Mouse (Mus musculus) forebrain, embryonic 16.5 days (tissue): ENCODE results near the gene Slc15a1. TPM values are rescaled to one million over a fixed set of nuclear protein-coding genes. Genes with fewer than 3 reads are reported as not detected.

Source experiments
- ATAC-seq: fragments of 200-750 bp; cut with Nextera tagmentation; 2 replicates; pipeline ENCODE4 v1.8.0; 2017; ENCODE audit warnings: mild to moderate bottlenecking, moderate library complexity
- H3K27ac ChIP-seq: fragments of 300-500 bp; sonication (generic); 2 replicates; pipeline ENCODE4 v1.5.1; 2014; ENCODE audit warnings: low read length, control low read depth
- H3K27me3 ChIP-seq: fragments of 300-500 bp; sonication (generic); replicated peaks from 2 replicates; pipeline ENCODE4 v1.6.1; 2014; ENCODE audit warnings: low read length; ENCODE audit not compliant: control insufficient read depth, insufficient read depth
- H3K36me3 ChIP-seq: fragments of 300-500 bp; sonication (generic); 2 replicates; pipeline ENCODE4 v1.6.1; 2014; ENCODE audit not compliant: control insufficient read depth, insufficient read depth
- H3K4me1 ChIP-seq: fragments of 300-500 bp; sonication (generic); replicated peaks from 2 replicates; pipeline ENCODE4 v1.6.1; 2014; ENCODE audit warnings: low read length; ENCODE audit not compliant: control insufficient read depth, insufficient read depth
- H3K4me2 ChIP-seq: fragments of 300-500 bp; sonication (generic); 2 replicates; pipeline ENCODE4 v1.6.1; 2014; ENCODE audit warnings: mild to moderate bottlenecking, low read length, control low read depth
- H3K4me3 ChIP-seq: fragments of 300-500 bp; sonication (generic); replicated peaks from 2 replicates; pipeline ENCODE4 v1.5.1; 2014; ENCODE audit warnings: mild to moderate bottlenecking, low read length, control low read depth
- H3K9ac ChIP-seq: fragments of 300-500 bp; sonication (generic); replicated peaks from 2 replicates; pipeline ENCODE4 v1.6.1; 2014; ENCODE audit warnings: low read depth, low read length, control low read depth
- H3K9me3 ChIP-seq: fragments of 300-500 bp; sonication (generic); 2 replicates; pipeline ENCODE4 v1.6.1; 2016; ENCODE audit warnings: low read length; ENCODE audit not compliant: control insufficient read depth
- WGBS: fragments of 180-500 bp; shearing (Covaris S2); extraction: QIAGEN DNeasy Blood & Tissue Kit; methylation state at CpG from one replicate; pipeline ENCODE4 v1.1.7; 2014; 5-methylcytosine and 5-hydroxymethylcytosine counted together
- polyA plus RNA-seq: library from polyadenylated mRNA; unstranded; fragments of >200 nt; fragmentation: Nextera tagmentation; extraction: Ambion mirVana; gene quantifications from 2 replicates; pipeline ENCODE4 v1.2.1, GENCODE M21; 2015

The Slc15a1 gene
- polyA plus RNA-seq, result 0.17 TPM in 1 of 2 replicates, not detected in the other

DNA sequence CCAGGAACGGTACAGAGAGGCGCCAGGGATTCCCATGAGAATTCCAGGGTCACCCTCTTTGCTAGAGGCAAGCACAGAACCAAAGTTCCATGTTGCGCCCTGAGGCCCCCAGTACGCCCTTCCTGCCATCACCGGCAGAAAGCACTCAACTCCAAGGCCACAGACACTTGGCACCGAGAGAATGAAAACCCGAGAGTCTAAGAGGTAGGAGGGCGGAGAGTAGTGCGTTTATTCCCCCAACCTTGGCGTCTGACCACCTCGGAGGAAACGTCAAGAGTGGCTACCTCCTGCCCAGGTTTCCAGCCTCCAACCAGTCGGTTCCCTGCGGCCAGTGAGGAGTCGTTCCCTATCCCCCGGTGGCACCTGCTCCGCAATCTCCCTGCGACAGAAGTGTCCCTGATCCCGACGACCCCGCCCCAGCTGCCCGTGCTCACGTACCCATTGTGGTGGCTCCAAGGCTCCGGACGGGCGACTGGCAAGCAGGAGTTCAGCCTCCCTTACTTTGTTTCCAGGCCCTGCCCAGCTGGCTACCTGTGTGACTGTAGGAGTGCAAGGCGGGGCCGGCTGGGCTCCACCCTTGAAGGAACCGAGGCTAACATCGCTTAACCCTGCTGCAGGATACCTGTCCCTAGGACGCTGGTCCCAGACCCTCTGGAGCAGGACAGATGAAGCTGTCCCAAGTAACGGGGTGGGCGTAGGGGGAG, at the start of gene Slc15a1:
Gene Slc15a1, minus strand, starts transcription at position 472 of the 704 bp plus-strand sequence.
- Histone ChIP-seq H3K4me3 (no peak within 1 kb of the TSS), H3K4me1 (no peaks in the 10 kb centered on the region), H3K36me3 (no peaks in the 10 kb centered on the region), H3K27me3 (peaks cover 15% of the 10 kb centered on the region), H3K27ac (no peak within 1 kb of the TSS), H3K9ac (no peak within 1 kb of the TSS), H3K9me3 (no peaks in the 10 kb centered on the region), H3K4me2 (peak within 1 kb of the TSS; percentile 30; the same call in 1 of the 2 replicates)
- no peak for ATAC-seq
- WGBS, result 9% methylated on average over 33 of the region's 33 CpGs

DNA sequence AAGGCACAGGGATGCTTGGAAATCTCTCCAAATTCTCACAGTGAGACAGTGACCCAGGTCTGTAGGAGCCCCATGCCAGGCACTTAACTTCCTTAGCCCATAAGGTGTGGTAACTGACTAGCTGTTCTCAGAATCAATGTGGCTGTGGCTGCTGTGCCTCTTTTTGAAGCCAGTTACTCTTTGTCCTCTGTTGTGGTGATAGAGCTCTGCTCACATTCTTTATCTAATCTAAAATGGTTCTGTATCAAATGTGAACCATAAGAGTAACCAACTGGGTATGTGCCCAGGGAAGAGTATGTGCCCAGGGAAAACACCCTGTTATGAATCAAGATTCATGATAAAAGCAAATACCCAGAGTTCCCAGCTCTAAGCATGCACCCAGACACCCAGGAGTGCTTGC, 48.7 kb upstream of the Slc15a1 start:
- H3K27me3 ChIP-seq, result no peaks in the 10 kb centered on the region
- H3K4me2 ChIP-seq, result no peak overlapping the region
- H3K4me3 ChIP-seq, result no peak overlapping the region
- H3K36me3 ChIP-seq, result no peaks in the 10 kb centered on the region
- no peaks in the 10 kb centered on the region for H3K4me1 ChIP-seq
- H3K9ac ChIP-seq, result no peak overlapping the region
- no peak for ATAC-seq
- no peak overlapping the region for H3K27ac ChIP-seq
- no peaks in the 10 kb centered on the region for H3K9me3 ChIP-seq

DNA sequence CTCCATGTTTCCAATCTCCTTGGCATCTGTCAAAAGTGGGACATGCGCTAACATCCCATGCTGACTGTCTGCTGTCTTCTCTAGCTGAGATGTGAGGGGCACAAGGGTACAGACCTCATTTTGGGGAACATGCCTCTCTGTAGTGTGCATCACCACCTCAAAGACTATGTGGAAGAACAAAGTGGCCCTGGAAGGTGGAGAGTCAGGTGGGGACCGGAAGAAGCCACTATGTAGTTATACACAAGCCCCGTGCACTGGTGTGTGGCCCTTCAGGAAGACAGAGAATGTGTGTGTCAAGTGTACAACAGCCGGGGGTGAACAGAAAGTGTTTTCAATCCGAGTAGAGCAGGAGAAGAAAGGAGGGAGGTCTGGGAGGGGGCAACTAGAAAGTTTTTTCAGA, 47.5 kb upstream of the Slc15a1 start:
- no peaks in the 10 kb centered on the region for H3K9me3 ChIP-seq
- WGBS, result 84% methylated on average over 5 of the region's 5 CpGs

DNA sequence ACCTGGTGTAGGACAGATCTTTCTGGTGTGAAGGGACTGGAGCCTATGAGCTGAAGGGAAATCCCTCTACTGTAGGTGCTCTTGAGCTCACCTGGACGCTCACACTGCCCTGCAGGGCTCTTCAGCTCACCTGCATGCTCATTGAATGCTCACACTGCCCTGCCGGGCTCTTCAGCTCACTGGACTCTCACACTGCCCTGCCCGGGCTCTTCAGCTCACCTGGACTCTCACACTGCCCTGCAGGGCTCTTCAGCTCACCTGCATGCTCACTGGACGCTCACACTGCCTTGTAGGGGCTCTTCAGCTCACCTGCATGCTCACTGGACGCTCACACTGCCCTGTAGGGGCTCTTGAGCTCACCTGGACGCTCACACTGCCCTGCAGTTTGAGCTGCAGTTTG, 44.8 kb upstream of the Slc15a1 start:
- Histone ChIP-seq H3K27me3 (no peaks in the 10 kb centered on the region), H3K9ac (no peak overlapping the region), H3K9me3 (no peaks in the 10 kb centered on the region), H3K27ac (no peak overlapping the region), H3K4me3 (no peak overlapping the region), H3K4me2 (no peak overlapping the region), H3K4me1 (no peaks in the 10 kb centered on the region), H3K36me3 (no peaks in the 10 kb centered on the region)
- no peak for ATAC-seq
- WGBS, result 81% methylated on average over 6 of the region's 6 CpGs

More for the DNA sequence above, 47.5 kb upstream of the Slc15a1 start:
- H3K36me3 ChIP-seq, result no peaks in the 10 kb centered on the region
- H3K27me3 ChIP-seq, result no peaks in the 10 kb centered on the region
- H3K9ac ChIP-seq, result no peak overlapping the region
- H3K4me1 ChIP-seq, result no peaks in the 10 kb centered on the region
- no peak overlapping the region for H3K4me3 ChIP-seq
- no peak for ATAC-seq
- H3K27ac ChIP-seq, result no peak overlapping the region
- H3K4me2 ChIP-seq, result no peak overlapping the region

DNA sequence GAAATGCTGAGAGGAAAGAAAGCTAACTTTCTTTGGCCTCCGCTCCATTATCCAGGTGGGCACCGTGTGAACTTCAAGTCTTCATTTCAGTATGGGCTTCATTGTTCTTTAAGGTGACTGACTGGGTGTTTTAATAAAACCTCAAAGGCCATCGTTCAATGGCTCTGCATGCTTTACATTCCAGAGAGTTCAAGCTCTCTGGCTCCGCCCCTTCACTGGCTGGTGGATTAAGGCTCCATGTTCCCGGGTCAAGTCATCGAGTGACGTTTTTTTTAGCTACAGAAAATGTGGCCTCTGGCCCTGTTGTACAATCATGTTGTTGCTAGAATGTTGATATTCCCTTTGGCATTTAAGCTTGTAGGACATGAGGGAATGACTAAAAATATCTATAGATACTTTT, 42.7 kb upstream of the Slc15a1 start:
- WGBS, result 30% methylated on average over 7 of the region's 7 CpGs
- H3K4me2 ChIP-seq, result no peak overlapping the region
- H3K4me3 ChIP-seq, result no peak overlapping the region
- H3K9me3 ChIP-seq, result no peaks in the 10 kb centered on the region
- H3K27ac ChIP-seq, result no peak overlapping the region
- H3K36me3 ChIP-seq, result no peaks in the 10 kb centered on the region
- ATAC-seq, result no peak
- no peaks in the 10 kb centered on the region for H3K27me3 ChIP-seq
- no peaks in the 10 kb centered on the region for H3K4me1 ChIP-seq
- no peak overlapping the region for H3K9ac ChIP-seq

DNA sequence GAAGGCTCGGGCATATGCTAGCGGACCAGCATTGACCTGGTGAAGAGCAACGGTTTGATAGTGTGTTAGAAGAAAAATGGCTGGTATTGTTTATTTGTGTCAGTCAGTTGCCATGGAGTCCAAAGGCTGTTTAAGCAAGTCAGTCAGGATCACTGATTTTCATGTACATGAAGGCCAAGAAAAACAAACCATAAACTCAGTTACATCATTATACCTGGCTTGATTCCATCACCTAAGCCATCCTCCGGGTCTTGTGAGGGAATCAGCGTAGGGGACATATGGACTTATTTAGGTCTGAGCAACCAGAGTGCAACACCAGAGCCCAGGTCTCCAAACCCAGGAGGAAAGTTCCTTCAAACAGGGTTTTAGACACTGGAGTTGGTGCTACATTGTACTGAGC, 41.6 kb upstream of the Slc15a1 start:
- Histone ChIP-seq H3K27me3 (no peaks in the 10 kb centered on the region), H3K4me2 (no peak overlapping the region), H3K27ac (no peak overlapping the region), H3K9ac (no peak overlapping the region), H3K4me3 (no peak overlapping the region), H3K9me3 (no peaks in the 10 kb centered on the region), H3K4me1 (no peaks in the 10 kb centered on the region), H3K36me3 (no peaks in the 10 kb centered on the region)
- 92% methylated on average over 5 of the region's 5 CpGs for WGBS
- no peak for ATAC-seq

DNA sequence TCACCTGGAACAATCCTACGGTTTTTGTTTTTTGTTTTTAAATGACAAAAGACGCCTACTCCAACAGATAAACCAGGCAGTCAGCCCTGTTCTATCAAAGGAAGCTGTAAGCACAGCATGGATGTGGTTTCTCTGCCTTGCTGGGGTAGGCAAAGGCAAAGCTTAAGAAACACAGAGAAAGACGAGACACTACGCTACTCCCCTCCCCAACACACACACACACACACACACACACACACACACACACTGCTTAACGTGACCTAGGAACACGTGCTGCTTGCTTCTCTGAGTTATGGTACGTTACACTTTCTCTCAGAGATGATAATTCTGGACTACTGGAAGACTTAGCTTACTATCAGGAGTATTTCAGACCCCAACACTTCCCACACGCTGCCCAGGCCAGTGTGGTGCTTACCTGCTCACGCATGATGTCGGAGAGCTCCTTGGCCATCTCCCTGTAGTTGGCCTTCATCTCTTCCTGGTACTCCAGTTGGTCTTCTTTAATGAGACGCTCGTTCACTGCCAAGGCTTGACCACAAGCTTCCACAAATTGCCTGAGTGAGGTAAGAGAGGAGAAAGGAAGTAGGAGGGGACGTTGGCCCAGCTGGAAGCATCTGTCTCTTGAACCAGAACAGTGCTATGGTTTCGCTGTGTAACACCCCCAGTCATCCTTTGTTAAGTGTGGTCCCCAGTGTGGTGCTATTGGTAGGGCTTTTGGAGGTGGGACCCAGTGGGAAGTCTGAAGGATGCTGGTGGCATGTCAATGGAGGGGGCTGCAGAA, 40.7 kb upstream of the Slc15a1 start:
- H3K4me2 ChIP-seq, result no peak overlapping the region
- no peak overlapping the region for H3K4me3 ChIP-seq
- WGBS, result 87% methylated on average over 14 of the region's 14 CpGs
- no peaks in the 10 kb centered on the region for H3K9me3 ChIP-seq
- no peaks in the 10 kb centered on the region for H3K27me3 ChIP-seq
- H3K9ac ChIP-seq, result no peak overlapping the region
- no peak for ATAC-seq
- no peak overlapping the region for H3K27ac ChIP-seq
- no peaks in the 10 kb centered on the region for H3K36me3 ChIP-seq
- H3K4me1 ChIP-seq, result no peaks in the 10 kb centered on the region

DNA sequence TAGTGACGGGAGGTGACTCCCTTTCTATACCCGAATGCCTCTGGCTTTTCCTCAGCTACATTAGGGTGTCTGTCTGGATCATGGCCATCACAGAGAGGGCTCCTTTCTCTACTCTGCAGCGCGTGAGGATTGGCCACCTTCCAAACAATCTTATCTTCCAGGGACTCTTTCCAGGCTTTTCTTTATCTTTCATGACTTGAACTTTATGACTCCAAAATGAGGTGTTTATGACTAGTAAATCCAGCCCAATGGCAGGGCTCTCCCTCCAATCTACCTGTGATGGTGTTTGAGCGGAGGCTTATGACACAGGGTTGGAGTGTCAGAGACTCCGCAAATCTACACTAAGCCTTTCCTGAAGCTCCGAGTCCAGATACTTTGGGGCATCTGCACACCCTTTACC, 36.2 kb upstream of the Slc15a1 start:
- WGBS, result 80% methylated on average over 7 of the region's 7 CpGs
- no peaks in the 10 kb centered on the region for H3K9me3 ChIP-seq
- no peaks in the 10 kb centered on the region for H3K4me1 ChIP-seq

DNA sequence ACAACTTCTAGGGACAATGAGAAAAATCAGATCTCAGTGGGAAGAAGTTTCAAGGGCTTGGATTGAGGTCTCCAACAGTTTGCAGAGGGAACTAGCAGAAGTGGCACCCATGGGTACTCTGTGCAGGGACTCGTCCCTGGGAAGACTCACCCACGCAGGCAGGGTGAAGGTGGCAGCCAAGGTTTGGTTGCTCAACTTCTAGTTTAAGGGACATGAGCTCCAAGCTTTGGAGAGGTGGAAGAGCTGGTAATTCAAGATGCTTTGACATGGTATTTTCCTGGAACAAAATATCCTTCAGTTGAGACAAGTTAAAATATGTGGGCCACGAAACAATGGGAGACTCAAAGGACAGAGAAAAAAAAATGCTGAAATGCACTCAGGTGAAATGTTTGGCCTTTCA, 29.4 kb upstream of the Slc15a1 start:
- no peak for ATAC-seq
- WGBS, result 87% methylated on average over 3 of the region's 3 CpGs
- Histone ChIP-seq H3K4me3 (no peak overlapping the region), H3K27ac (no peak overlapping the region), H3K27me3 (no peaks in the 10 kb centered on the region), H3K36me3 (no peaks in the 10 kb centered on the region; the same call in 1 of the 2 replicates), H3K9me3 (no peaks in the 10 kb centered on the region), H3K4me2 (no peak overlapping the region), H3K4me1 (no peaks in the 10 kb centered on the region), H3K9ac (no peak overlapping the region)

More for the DNA sequence above, 36.2 kb upstream of the Slc15a1 start:
- Histone ChIP-seq H3K9ac (no peak overlapping the region), H3K4me3 (no peak overlapping the region), H3K27me3 (no peaks in the 10 kb centered on the region), H3K27ac (no peak overlapping the region), H3K36me3 (no peaks in the 10 kb centered on the region; the same call in 1 of the 2 replicates), H3K4me2 (no peak overlapping the region)
- no peak for ATAC-seq
